Mouse (Mus musculus): Measurements from ENCODE around the gene Dab1. TPM values are rescaled to one million over a fixed set of nuclear protein-coding genes. Genes with fewer than 3 reads are reported as not detected.

Dab1 gene
- total RNA-seq, 2 experiments from 2014 or later: 155 to 170 TPM

DNA sequence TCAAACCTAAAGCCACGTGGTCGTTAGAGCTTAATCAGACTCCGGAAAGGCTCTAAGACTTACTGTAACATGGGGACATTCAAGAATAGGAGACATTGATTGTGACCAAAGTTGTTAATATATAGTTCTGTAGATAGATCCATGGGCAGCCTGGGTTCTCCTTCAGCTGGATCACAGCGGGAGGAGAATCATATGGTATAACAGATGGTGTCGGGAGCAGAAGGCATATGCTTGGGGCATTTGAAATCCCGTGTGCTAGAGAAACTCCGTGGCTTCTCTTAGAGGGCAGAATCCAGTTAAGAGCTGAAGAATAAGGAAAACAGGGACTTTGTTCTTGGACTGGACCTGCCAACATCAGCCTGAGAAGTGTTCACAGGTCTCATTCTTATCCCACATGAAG lies 904.6 kb downstream of the Dab1 start:
- TF ChIP-seq CTCF (conservative IDR thresholded peaks at IDR 0.05): no peak
- no peak overlapping the region for H3K4me3 ChIP-seq
- DNase-seq (ENCODE audit: low spot score in 2 of 2): no peak
- H3K27ac ChIP-seq: peak overlapping the region; percentile 49; the same call in 1 of the 2 replicates

DNA sequence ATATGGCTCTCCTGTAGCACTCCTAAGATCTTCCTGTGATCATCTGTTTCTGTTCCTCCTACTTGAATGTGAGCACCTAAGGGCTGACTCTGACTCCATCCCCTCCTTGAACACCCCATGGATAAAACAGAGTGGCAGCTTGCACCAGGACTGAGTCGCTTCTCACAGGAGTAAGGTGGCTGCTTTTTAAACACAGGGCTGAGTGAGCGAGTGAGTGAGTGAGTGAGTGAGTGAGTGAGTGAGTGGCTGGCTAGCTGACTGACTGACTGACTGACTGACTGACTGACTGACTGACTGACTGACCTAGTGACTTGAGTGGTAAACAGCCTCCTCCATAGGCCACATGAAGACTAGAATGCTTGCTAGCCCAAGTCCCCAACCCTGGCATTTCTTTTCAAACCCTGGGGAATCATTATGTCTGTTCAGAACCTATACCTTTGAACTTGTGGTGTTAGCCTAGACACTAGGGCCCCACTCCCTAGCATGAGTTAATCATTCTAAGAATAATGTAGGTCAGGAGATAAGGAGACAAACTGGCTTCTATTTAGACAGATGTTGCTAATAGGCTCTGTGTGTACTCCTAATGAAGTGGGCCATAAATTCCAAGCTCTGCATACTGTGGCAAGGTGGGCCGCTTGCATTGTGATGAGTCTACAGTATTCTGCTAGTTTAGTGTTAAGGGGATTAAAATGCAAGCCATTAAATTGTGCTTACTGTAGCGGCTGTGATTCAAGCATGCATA lies 910.9 kb downstream of the Dab1 start:
- DNase-seq (ENCODE audit: low spot score in 2 of 2): no peak
- no peak overlapping the region for H3K4me3 ChIP-seq
- no peak overlapping the region for H3K27ac ChIP-seq
- TF ChIP-seq CTCF (conservative IDR thresholded peaks at IDR 0.05): no peak

DNA sequence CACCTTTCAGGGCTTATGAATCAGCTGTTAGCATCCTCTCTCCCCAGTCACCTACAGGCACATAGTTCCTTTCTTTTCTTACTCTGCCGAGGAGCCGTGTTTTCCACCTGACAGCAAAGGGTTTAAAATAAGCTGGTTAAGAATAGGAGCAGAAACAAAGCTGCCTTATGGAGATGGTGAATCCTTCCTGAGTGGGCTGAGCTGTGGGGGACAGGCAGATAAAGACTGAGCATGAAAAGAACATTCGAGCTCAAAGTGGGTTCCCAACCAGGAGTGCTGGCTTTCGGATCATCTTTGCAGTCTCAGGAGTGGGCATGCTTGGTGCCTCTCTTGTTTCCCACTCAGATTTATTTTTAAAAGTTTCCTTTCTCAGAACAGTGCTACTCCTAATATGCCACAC lies 913.7 kb downstream of the Dab1 start:
- H3K4me3 ChIP-seq: no peak overlapping the region
- peak in 1 of 2 experiments; percentile 24 for DNase-seq (ENCODE audit: low spot score in 2 of 2)
- TF ChIP-seq CTCF (conservative IDR thresholded peaks at IDR 0.05): no peak
- no peak overlapping the region for H3K27ac ChIP-seq

DNA sequence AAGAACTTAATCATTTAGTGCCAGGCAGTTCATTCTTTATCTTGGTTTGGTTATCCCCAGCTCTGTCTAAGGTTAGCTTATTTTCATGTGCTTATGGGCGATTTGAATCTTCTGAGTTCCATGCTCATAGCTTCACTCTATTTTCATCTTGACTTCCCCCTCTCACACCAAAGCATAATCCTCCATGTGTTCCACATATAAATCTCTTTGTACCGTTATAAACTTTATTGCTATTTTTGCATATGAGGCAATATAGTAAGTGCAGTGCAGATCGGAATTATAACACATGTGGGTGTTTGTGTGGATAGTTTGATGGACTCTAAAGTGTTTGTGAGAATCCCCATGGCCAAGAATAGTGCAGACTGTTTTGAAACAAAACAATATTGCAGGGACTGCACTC lies 919.3 kb downstream of the Dab1 start:
- no peak overlapping the region for H3K27ac ChIP-seq
- no peak for TF ChIP-seq CTCF (conservative IDR thresholded peaks at IDR 0.05)
- no peak for DNase-seq (ENCODE audit: low spot score in 2 of 2)
- H3K4me3 ChIP-seq: no peak overlapping the region

DNA sequence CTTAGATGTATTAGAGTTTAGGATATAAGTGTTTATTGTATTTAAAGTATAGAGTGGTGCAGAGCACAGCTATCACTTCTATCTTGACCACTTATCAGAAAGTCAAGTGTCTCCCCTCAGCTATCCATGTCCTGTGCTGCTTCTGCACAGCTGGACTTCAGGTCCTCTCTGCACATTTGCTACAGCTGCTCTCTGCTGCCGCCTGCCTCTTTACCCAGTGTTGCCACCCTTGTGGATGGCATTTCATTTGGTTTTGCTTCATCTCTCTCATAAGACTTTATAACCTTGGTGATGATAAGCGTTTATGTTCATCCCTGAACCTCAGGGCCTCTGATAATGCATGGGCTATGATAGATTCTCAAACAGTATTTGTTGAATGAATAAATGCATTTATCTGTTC lies 919.9 kb downstream of the Dab1 start:
- peak; percentile 67 for TF ChIP-seq CTCF (conservative IDR thresholded peaks at IDR 0.05)
- Histone ChIP-seq H3K27ac (no peak overlapping the region), H3K4me3 (no peak overlapping the region)
- no peak for DNase-seq (ENCODE audit: low spot score in 2 of 2)

DNA sequence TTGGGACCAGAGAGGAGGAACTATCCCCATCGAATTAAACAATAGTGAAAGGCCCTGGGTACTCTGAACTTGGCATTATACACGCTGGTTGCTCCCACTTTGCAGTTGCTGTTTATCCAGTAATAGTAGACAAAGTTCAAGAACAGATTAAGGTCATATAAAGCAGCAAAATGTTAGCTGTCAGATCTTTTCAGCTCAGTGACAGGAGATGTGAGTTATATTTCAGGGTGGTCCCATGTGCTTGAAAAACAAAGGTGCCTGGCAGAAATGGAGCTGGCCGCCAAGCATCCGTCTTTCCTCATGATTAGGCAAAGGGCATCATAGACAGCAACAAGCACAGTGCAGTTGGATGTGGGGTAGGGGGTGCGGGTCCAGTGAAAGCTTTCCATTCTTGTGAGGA lies 927.9 kb downstream of the Dab1 start:
- Histone ChIP-seq H3K4me3 (no peak overlapping the region), H3K27ac (peak overlapping the region; percentile 51; the same call in 1 of the 2 replicates)
- no peak for TF ChIP-seq CTCF (conservative IDR thresholded peaks at IDR 0.05)
- no peak for DNase-seq (ENCODE audit: low spot score in 2 of 2)

DNA sequence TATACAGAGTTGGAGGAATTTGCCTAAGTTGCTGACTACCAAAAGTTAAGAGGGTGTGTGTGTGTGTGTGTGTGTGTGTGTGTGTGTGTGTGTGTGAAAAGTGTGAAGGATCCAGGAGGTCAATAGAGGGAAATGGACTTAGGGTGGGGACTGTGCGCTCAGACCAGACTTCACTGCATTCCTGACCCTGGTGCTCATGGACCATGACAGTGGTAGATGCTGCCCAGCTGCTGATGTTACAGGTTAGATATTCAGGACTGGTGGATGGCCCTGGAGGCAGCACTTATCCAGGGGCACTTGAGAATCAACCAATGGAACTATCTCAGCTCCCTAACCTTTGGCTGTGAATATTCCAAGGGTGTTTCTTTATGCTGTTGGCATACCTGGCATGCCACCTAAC lies 929.1 kb downstream of the Dab1 start:
- TF ChIP-seq CTCF (conservative IDR thresholded peaks at IDR 0.05): no peak
- no peak overlapping the region for H3K27ac ChIP-seq
- H3K4me3 ChIP-seq: no peak overlapping the region
- no peak for DNase-seq (ENCODE audit: low spot score in 2 of 2)

DNA sequence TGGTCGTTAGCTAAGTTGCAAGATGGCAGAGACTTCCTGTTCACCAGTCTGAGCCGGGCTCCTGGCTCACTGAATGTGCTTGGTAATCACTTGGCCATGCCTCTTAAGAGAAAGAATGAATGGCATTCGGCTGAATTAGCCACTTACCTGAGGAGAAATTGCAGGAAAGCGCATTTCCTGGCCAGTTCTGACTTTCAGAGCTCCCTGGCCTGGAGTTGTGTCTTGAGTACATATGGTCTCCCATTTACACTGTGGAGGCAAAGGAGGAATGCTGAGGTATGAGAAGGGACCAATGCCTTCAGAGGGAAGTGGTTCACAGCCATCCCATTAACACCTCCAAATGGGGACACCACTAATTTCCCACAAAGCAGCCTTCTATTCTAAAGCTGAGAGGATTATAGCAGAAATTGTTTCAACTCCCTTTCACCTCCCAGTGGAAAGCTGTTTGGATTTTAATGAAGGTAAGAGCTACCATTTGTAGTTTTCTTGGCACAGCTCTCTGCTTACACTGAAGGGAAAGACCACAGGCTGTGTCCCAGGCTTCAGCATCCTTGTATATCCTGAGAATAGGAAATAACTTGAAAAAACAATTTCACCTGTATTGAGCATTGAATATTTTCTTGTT lies 931.5 kb downstream of the Dab1 start:
- no peak for TF ChIP-seq CTCF (conservative IDR thresholded peaks at IDR 0.05)
- Histone ChIP-seq H3K27ac (no peak overlapping the region), H3K4me3 (no peak overlapping the region)
- no peak for DNase-seq (ENCODE audit: low spot score in 2 of 2)

DNA sequence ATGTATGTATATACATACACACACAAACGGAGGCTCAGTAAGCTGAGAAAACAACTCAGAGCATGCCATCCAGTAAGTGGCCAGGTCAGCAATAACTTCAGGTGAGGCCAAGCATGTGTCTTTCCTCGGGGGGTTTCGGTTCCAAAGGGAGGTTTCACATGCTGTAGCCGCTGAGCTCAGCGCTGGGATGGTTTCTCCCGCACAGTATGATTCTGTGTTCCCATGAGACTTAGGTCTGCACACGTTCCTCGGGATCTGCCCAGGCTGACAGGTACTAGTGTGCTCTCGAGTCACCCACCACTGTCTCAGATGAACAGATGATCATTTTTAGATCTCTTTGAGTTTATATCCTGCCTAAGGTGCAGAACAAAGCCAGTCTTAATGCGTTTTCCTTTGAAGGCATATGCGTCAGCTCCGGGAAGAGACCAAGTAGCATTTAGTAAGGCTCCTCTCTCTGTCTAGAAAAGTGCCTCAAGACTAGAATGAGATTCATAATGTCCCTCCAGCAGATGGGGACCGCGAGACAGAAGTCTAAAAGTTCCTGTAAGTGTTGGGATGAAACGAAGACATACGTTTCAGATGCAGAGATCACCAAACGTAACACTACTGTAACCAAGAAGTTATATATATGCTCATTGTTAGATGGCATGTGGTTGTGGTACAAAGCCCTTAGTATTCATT lies 932.4 kb downstream of the Dab1 start:
- TF ChIP-seq CTCF (conservative IDR thresholded peaks at IDR 0.05): no peak
- H3K4me3 ChIP-seq: no peak overlapping the region
- no peak for DNase-seq (ENCODE audit: low spot score in 2 of 2)
- H3K27ac ChIP-seq: peak overlapping the region; percentile 23; the same call in 1 of the 2 replicates

DNA sequence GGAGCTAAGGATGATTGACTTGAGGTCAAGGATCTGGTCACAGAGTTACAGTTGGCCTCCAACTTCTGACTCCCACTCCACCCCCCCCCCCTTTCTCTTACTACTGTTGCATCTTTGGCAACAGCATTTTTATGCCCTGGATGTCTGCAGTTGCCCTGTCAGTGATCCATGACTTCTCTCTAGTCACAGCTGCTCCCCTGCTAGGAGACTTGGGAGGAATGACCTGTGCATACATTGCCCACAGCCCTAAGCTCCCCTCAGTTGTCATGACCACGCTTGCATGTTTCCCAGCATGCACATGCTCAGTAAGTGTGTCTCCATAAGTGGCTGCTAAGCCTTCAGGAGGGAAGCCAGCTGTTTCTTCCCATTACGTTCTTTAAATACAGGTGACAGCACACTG lies 936.2 kb downstream of the Dab1 start:
- TF ChIP-seq CTCF (conservative IDR thresholded peaks at IDR 0.05): no peak
- no peak for DNase-seq (ENCODE audit: low spot score in 2 of 2)
- no peak overlapping the region for H3K4me3 ChIP-seq
- peak overlapping the region; percentile 19; the same call in 1 of the 2 replicates for H3K27ac ChIP-seq

DNA sequence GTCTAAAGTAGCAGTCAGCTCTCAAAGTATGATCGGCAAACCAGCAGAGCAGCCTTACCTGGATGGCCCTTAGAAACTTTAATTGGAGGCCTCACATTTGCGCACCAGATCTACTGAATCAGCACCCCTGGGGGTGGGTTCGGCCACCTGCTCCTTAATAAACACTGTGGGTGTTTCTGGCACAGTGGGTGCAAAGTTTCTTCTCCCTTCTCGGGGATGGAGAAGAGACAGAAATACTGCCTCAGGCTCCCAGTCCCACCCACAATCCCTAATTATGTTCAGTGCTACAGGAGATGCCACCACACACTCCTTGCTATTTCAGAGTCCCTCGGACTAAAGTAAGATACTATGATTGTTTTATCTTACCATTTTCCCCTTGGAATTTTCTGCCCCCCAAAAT lies 944.4 kb downstream of the Dab1 start:
- TF ChIP-seq CTCF (conservative IDR thresholded peaks at IDR 0.05): no peak
- no peak for DNase-seq (ENCODE audit: low spot score in 2 of 2)
- Histone ChIP-seq H3K4me3 (no peak overlapping the region), H3K27ac (no peak overlapping the region)

DNA sequence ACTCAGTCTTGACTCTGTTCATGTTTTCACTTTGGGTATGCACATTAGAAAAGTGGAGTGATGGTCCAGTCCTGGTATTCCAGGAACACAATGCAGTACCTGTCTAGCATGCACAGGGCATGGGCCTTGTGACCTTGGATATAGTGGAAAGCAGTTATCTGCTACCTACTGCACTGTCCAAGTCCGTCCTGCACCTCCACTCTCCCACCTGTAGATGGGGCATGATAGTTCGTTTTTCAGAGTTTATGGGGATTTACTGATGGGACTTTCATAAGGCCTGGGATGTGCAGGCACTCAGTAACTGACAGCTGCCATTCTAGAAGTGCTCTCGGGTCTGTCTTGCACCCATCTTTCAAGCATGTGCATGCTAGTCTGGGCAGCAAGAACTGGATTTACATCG lies 951.4 kb downstream of the Dab1 start:
- peak; percentile 60 for TF ChIP-seq CTCF (conservative IDR thresholded peaks at IDR 0.05)
- DNase-seq (ENCODE audit: low spot score in 2 of 2): no peak
- Histone ChIP-seq H3K4me3 (no peak overlapping the region), H3K27ac (no peak overlapping the region)

DNA sequence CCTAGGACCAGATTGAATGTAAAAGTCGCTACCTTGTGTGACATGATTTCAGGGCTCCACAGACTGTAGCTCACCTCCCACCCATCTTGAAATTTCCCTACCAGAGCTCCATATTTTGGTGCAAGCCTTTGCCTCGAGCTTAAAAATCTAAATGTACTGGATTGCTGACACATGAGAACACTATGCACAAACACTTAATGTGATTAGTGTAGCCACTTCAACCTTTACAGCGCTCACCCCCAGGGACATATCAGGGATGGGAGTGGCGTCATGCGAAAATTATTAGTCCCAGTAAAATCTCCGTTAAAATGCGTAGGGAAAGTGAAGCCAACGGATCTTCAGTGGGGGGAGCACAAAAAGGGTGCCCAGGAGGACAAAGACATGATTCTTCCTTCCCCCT lies 953.3 kb downstream of the Dab1 start:
- H3K27ac ChIP-seq: no peak overlapping the region
- no peak overlapping the region for H3K4me3 ChIP-seq
- DNase-seq (ENCODE audit: low spot score in 2 of 2): no peak
- no peak for TF ChIP-seq CTCF (conservative IDR thresholded peaks at IDR 0.05)

Measured in layer of hippocampus, adult 2 months (tissue).